Mouse (Mus musculus): ENCODE data around the gene Fanca.

DNA sequence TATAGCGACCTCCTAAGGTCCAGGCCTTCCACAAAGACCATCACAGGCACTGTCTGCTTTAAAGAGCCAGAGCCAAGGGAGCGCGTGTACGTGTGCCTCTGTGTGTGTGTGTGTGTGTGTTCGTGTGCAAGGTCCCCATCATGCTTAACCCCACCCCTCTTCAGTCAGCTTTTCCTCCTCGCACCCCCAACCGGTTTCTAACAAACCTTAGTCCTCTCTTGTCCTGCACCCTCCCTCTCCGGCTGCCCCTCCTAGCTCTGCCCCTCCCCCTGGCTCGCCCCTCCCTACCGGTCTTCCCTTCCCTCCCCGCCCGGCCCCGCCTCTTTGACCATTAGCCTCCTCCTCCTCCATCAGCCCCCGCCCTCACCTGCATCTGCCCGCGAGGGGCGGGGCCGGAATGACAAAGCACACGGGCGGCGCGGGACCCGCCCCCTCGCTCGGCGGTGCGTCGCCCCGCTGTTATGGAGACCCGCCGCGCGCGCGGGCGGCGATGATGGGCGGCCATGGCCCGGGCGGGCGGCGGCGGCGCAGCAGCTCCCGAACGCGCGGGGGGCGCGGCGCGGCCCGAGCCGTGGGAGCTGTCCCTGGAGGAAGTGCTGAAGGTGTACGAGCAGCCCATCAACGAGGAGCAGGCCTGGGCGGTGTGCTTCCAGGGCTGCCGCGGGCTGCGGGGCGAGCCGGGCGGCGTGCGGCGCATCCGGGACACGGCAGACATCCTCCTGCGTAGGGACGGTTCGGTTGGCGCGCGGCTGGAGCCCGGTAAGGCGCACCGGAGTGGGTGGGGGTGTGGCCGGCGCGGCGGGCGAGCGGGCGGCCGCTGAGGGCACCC lies 14.1 kb upstream of the Fanca start, which contains the start of gene Spire2:
- TF ChIP-seq CTCF (IDR thresholded peaks at IDR 0.05; ENCODE audit: low read depth) (no peak), EP300 (IDR thresholded peaks at IDR 0.05; ENCODE audit: low read depth) (no peak)

All from liver, embryonic 14.5 days (tissue).